Mouse (Mus musculus) c-Kit-positive CD71-negative TER-119-negative erythroid progenitor cells, embryonic 14.5 days (primary cell): ENCODE results near the gene Exoc3l.

Experiments
- DNase-seq: peaks from one replicate; pipeline ENCODE4 v3.0.0-alpha.2; 2013; ENCODE audit warnings: low read depth

Exoc3l gene

DNA sequence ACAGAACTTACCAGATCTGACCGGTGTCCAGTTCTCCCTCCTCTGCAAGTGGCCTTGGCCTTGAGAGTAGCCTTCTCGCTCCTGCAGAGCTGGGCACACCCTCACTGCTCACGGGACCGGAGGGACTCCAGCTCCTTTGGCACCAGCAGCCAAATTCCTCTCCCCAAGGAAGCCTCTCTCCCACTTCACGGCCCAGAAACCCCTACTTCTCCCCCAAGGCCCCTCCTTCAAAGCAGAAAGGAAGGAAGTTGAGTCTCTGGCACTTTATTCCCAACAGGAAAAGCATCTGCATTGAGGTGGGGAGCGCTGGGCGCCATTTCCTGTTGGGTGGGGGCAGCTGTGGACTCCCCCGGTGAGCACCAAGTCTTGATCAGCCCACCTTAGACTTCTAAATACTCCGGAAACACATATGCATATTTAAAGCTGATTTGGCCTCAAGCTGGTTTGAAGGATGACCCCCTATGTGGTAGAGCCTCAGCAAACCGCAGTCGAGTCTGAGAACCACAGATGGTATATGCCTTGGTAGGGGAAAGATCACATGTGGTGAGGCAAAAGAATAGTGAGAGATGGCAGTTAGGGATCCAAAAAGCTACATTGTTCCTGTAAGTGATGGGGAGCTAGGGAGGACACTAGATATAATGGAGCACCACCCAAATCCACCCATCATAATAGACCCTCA is at the start of gene Exoc3l:
Exoc3l (minus strand) TSS at position 207 of the 679 bp plus-strand sequence.
- no peak for DNase-seq

DNA sequence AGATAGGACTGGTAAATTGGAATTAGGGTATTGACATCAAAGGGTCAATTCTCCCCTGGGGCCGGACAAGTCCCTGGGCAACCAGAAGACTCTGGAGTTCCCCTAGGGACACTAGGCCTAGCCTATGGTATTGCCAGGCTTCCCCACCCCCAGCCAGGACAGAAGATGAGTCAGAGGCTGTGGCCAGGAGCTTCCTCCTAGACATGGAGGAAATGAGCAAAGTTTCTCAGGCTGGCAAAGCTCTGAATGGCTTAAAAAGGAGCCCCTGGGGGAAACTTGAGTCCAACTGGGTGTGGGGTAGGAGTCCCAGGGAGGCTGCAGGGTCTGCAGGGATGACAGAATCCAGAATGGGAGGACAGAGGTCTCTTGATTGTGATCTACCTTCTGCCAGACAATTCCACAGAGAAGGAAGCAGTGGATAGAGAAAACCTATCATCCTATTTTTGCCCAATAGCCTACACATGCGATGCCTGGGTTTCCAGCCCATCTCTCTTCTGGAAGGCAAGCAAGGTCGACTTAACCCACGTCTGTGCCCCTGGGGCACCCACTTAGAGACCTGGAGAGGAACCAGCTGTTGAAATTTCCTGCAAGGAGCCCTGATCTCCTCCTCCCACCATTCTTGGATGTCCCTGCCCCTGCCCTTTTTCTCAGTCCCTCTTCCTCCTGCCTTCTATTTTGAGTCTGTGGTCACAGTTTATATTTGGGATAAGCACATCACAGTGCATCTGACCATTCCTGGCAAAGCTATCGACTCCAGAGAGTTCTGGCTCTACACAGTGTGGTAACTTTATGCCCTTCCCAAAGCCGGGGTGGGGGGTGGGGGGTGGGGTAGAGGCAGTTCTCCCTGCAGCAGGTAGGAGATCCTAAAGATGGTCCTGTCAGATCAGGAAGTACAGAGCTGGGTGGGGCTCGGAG is 49.4 kb upstream of the Exoc3l start:
- no peak for DNase-seq

DNA sequence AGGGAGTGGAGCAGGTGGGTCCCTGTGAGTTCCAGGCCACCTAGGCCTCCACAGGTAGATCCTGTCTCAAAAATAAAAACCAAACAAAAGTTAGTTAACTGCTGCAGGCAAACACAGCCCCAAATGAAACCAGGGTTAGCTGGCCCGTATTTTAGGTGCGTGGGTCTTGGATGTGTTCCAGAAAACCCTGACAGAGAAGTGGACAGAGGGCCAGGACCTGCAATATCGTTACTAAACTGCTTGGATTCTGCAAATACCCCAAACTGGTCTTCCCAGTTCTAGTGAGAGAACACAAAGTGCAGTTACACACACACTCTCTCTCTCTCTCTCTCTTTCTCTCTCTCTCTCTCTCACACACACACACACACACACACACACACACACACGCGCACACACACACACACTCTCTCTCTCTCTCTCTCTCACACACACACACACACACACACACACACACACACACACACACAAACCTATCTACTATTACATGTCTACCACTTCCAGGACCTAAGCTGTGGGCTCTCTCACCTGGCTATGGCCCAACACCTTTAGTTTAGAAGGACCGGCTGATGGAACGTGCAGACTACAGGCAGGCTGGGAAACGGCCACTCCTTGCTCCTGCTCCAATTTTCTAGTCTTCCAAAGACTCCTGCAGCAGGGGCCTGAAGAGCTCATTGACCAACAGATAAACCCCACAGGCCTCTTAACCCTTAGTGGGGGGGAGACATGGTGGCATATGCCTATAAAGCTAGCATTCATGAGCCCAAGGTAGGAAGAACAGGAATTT is 48.1 kb upstream of the Exoc3l start:
- no peak for DNase-seq

DNA sequence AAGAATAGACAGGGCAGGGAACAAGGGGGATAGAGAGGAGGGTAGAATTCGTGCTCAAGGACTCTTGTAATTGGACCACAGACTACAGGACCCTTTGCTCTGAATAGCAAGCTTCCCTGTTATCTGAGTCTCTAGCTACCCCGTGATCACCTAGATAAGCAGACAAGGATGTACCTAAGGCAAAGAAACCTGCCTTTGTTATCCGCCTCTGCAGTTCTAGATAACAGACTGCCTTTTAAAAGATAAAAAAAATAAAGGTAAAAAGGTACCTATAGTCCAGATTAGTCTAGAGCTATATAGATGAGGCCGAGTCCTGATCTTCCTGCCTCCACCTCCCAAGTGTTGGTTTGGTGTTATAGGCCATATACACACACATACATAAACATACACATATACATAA is 46.9 kb upstream of the Exoc3l start:
- DNase-seq: no peak

DNA sequence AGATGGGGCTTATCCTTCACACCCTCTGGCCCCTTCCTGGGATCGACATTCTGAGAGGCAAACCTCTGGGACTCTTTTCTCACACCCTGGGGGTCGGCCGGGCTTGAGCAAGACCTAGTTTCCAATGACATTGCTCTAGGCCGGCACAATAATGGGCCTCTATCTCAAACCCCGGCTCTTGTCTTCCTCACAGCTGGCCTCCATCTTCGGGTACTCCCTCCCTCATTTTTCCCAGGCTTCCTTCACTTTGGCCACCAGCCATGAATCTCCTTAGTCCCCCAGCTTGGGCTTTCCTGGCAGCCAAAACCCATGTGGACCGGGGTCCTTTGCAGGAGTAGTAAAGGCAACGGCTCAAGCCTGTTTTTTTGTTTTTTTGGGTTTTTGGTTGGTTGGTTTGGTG is 45.5 kb upstream of the Exoc3l start:
- DNase-seq: no peak

DNA sequence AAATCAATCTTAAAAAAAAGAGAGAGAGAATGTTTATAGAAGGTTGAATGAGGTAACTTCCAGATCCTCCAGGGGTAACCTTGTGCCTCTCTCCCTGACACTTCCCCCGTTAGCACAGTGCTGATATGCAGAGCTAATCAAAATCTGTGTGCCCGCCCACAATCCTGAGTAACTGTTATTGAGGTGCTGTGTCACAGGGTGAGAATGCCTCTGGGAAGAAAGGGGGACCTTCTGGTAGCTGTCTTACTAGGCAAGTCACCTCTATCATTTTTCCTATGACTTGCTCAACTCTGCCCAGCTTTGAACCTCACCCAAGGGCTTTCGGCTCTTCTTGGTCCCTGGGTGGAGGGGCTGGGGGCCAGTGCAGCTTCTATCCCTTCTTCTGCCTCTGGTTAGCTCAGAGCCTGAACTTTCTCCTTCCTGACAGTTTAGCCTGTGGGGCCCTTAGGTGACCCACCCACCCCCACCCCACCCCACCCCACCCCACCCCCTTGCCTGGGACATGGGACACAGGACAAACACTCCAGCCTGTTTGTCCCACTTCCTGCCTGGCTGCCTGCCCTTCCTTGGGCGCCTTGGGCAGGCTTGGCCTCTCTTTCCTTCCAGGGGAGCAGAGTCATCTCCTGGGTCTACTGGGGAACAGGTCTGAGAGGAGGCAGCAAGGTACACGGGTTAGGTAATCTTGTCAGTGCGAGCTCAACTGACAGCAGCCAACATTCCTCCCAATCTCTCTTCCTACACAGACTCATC is 44.2 kb upstream of the Exoc3l start:
- DNase-seq: no peak

DNA sequence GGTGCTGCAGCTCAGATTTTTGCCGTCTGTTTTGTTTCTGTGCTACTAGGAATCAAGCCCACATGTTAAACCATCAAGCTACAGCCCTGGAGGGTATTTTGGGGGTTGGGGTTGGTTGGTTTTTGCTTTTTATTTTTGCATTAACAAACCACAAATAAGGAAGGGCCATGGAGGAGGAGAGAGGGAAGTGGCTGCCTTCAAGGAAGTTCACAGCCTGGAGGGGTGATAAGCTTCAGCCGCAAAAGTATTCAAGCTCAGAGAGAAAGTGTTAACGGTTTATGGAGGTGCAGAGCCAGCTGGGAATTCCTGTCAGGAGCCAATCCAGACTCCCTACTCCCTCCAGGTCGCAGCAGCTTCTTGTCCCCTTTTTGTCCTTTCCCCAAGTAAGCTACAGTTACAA is 43.1 kb upstream of the Exoc3l start:
- DNase-seq: no peak

DNA sequence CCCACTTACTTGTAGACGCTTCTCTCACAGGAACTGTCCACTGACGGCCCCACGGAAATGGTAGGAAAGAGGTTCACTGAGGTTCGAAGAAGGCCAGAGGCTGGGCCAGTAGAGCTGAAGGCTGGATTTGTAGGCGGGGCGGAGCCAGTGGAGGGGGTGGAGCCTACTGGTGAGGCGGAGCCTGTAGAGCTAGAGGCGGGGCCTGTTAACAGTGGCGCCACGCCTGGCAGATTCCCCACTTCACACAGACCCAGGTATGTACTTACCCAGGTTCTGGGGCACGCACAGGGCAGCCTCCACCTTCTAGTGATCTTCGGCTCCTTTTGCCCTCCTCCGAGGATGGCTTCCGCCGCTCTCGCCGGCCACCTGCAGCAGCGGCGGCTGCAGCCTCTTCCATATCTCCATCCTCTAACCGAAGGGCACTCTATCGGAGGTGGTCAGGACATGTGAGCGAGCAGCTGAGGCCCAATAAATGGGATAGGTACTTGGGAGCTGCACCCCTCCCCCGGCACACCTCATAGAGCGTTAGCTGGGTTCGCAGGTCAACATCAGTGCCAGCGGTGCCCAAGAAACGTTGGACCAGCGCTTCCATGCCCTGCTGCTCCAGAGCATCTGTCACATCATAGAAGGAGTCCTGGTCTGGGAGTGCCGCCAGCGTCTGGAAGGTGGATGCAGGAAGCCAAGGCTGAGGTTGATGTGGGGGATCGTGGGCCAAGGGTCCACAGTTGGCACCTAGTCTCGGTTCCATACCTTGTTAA is 40.7 kb upstream of the Exoc3l start:
- no peak for DNase-seq

DNA sequence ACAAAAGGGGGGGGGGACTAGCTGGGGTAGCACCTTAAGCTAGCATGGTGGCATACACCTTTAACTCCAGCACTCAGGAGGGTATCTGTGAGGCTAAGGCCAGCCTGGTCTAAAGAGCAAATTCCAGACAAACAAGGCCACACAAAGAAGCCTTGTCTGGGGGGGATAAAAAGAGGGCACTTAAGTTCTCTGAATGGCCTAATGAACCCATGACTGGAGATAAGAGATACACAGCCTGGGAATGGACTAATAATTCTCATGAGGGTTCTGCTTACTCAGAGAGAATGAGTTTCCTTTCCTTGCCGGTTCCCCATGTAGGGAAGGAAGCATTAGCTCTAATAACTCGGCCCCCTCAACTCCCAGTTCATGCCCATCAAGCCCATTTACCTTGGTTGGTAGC is 36.6 kb upstream of the Exoc3l start:
- no peak for DNase-seq

DNA sequence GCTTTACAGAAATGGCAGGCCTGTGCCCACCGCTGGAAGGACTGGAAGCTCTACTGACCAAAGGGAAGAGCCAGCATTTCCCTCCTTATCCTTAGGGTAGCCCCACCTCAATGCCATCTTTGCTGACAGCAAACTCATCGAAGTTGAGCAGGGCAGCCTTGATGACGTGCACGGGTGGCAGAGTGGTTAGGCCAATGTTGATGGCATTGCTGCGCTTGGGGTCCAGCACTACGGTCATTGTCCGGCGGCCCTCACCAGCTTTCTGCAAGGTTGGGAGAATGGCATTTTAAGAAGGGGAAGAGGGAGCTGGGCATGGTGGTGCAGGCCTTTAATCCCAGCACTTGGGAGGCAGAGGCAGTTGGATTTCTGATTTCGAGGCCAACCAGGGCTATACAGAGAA is 36.0 kb upstream of the Exoc3l start:
- DNase-seq: no peak

DNA sequence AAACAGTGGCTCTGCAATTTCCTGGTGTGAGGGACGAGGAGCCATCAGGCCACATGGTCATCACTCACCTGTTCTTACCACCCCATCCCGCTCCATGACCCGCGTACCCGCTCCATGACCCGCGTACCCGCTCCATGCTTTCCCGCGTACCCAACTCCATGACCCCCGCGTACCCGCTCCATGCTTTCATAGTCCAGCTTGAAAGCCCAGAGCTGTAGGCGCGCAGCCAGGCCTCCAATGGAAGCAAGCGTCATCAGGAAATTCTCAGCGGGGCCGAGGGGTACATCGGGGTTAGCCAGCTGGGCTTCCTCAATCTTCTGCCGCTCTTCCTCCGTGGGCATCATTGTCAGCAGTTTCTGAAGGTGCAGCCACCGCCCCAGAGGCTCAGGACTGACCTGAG is 35.6 kb upstream of the Exoc3l start:
- no peak for DNase-seq

DNA sequence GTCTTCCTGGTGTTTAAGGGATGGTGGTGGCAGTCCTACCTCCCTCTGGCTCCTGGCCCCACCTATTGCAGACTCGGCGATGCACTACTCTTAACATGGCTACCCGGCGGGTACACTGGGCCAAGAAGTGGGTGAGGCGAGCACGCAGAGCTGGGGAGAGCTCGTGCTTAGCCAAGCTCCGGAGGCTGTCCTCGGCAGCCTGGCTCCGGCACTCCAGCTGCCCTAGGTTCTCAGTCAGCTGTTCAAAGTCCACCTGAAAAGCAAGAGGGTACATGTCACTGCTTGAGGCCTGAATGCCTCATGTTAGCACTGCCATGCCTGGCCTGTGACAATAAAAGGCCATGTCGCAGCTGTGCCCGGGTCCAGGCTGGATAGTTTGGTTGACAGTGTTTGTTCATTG is 34.4 kb upstream of the Exoc3l start:
- DNase-seq: no peak

DNA sequence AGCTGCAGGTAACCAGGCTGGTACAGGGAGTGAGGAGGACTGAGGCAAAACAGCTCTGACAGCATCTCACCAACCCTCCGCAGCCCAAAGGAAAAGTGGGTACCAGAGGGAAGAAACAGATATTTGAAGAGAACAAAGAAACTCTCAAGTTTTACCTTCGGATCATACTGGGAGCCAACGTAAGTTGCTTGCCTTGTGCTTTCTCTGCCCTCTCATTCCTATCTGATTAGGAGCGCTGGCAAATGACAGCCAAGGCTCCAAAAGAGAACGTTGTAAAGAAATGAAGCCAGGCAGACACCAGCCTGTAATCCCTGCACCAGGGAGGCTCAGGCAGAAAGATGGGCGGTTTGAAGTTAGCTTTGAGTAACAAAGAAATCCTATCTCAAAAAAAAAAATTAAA is 31.1 kb upstream of the Exoc3l start:
- DNase-seq: no peak

DNA sequence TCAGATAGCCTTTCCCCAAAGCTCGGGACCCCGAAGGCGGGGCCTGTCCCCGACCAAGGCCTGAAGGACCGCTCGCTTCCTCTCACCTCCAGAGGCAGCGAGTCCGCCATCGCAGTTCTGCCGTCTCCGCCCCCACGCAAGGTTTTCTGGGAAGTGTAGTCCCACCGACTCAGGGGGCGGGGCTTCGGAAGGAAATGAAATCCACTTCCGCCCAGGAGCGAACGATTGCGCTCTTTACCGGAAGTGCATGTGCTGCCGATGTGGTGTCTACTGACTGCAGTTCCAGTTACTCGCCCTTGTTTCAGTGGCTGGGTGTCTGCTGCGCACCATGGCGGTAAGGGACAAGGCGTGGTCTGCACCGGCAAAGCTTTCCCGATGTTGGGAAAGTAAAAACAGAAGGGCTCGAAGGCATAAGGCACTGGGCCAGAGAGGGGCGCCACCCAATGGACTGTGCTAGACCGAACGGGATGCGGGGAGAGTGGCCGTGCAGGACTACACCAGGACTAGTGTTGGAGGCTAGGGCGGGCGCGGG is 30.3 kb upstream of the Exoc3l start, which contains the start of the genes Lrrc29 and Tmem208:
Lrrc29 (minus strand) TSS at position 138 of the 532 bp plus-strand sequence.
Tmem208 (plus strand) TSS at position 214 of the 532 bp plus-strand sequence.
- peak; percentile 94 for DNase-seq

DNA sequence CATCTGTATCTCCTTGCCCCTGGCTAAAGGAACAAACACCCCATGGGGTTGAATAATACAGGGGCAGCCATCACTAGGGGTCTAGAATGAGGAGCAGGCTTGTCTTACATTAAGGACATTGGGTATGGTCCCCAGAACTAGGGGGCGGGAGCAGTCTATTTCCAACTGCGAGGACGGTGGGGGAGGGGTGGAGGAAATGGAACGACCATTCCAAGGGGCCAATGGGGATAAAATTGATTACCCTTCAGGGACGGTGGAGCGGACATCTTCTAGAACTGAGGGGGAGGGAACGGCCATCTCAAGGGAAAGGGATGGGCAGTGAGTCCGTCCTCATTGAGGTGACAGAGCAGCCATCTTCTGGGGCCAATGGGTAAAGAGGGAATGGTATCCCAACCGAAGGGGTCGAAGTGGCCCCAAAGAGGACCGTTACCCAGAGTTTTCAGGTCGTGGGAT is 29.8 kb upstream of the Exoc3l start:
- DNase-seq: no peak

DNA sequence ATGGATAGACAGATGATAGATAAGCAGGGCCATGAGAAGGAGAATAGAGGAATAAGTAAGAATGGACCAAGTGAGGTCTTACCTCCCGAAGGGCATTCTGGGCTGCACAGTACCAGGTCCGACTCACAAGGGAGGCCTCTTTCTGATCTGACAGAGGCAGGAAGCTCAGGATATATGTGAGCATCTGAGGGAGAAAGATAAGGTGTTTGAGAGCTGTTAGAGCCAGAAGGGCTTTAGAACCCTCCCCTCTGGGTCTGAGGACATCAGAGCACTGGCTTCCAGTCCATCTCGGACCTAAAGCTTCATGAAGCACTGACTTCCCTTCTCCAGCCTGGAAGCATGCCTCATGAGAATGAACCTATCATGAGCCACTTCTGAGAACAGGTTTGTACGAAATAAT is 27.3 kb upstream of the Exoc3l start:
- DNase-seq: no peak

DNA sequence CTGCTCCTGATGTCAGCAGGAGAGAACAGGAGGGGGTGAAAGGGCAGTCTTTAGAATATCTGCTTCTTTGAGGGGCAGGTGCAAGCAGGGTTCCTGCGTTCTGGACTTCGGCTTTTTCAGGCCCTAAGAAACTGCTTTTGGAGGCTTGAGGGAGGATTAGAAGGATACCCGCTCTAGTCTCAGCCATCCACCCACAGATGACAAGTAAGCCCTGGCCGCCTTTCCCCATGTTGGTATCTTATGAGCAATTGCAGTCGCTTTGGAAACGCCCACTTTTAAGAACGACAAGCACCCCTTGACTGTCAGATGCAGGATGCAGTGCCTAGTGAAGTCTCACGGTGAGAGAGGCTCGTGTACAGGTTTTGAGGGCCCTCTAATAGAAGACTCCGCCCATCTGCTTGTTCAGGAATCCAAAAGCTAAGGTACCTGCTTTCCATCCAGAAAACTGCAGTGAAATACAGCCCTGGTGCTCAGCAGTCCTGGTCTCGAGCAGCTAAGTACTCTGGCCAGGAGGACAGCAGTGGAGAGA is 22.8 kb upstream of the Exoc3l start:
- DNase-seq: no peak

DNA sequence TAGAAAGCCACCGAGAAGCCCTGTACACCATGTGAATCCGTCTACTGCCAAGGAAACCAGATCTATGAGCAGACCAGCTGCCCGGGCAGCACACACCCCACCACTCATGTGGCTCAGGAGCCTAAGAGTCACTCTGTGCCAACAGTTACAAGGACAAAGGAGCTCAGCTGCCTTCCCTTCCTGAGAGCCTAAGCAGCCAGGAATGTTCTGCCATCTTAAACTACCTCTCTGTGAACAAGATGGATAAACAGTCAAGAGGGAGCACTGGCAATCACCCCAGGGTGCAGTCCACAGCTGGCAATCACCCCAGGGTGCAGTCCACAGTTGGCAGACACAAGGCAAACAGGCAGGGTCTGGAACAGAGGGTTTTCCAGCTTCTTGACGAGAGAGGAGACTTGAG is 22.0 kb upstream of the Exoc3l start:
- DNase-seq: no peak

DNA sequence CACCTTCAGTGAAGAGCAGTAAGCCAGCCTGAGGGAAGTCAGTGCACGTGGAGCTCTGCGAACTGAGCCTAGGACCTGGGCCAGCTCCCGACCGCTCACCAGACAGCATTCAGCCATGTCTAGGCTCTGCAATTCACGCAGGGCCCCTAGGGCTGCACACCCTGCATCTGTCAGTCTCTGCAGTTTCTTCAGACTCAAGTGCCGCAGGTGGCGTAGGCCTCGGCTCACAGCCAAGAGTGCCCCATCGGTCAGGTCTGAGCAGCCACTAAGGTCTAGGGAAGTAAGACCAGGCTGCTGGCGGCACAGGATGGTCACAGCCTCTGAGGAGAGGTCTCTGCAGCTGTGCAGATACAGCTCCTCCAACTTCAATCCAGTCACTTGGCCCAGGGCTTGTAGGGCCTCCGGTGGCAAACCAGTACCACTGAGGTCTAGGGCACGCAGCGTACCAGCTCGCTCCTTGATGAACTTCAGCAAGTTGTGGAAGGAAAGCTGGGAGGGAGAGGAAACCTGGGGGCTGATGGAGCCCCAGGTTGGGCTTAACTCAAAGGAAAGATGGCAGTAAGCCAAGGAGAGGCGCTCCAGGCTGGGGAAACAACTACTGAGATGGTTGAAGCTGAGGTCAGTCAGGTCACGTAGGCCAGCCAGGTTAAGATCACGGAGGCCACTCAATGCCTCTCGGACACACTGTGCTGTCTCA is 19.3 kb upstream of the Exoc3l start:
- no peak for DNase-seq
